Mouse (Mus musculus): ENCODE results near the gene Myo18a. TPM values are rescaled to one million over a fixed set of nuclear protein-coding genes. Genes with fewer than 3 reads are reported as not detected.

The Myo18a gene
- polyA plus RNA-seq, 1 experiment from 2014 or later = 96.7 TPM

GRCm38 (mm10) chr11:77913505-77913904 lies 150.5 kb downstream of the Myo18a start:
- peaks cover 2% of the 10 kb centered on the region; the same call in 1 of the 2 replicates for H3K4me1 ChIP-seq (ENCODE audit: control insufficient read depth, insufficient read depth, low read length)
- no peak overlapping the region for H3K27ac ChIP-seq (ENCODE audit: low read depth, low read length)
- no peak for ATAC-seq (replicated peaks; ENCODE audit: insufficient number of reproducible peaks, low FRiP score, low TSS enrichment)
- 55% methylated on average over 6 of the region's 6 CpGs for WGBS (ENCODE audit: insufficient replicate concordance)
- no peak overlapping the region for H3K4me3 ChIP-seq (ENCODE audit: low read depth, low read length)
- H3K9ac ChIP-seq (ENCODE audit: low read depth, low read length) = no peak overlapping the region
- peaks cover 46% of the 10 kb centered on the region for H3K27me3 ChIP-seq (ENCODE audit: control insufficient read depth, insufficient read depth, low read length)
- no peaks in the 10 kb centered on the region for H3K36me3 ChIP-seq (ENCODE audit: control insufficient read depth, insufficient read depth, low read length)
- H3K4me2 ChIP-seq = no peak overlapping the region
- H3K9me3 ChIP-seq (replicated peaks; ENCODE audit: control insufficient read depth, low read length) = no peaks in the 10 kb centered on the region

- no peak for ATAC-seq (replicated peaks; ENCODE audit: insufficient number of reproducible peaks, low FRiP score, low TSS enrichment)
- Histone ChIP-seq H3K27ac (ENCODE audit: low read depth, low read length) (no peak overlapping the region), H3K4me2 (peak overlapping the region; percentile 49), H3K36me3 (ENCODE audit: control insufficient read depth, insufficient read depth, low read length) (no peaks in the 10 kb centered on the region), H3K9me3 (replicated peaks; ENCODE audit: control insufficient read depth, low read length) (no peaks in the 10 kb centered on the region), H3K4me3 (ENCODE audit: low read depth, low read length) (peak overlapping the region; percentile 19), H3K27me3 (ENCODE audit: control insufficient read depth, insufficient read depth, low read length) (peaks cover 46% of the 10 kb centered on the region), H3K4me1 (ENCODE audit: control insufficient read depth, insufficient read depth, low read length) (peaks cover 2% of the 10 kb centered on the region; the same call in 1 of the 2 replicates), H3K9ac (ENCODE audit: low read depth, low read length) (no peak overlapping the region)
- WGBS (ENCODE audit: insufficient replicate concordance) = 2% methylated on average over 31 of the region's 32 CpGs
These were observed 151.7 kb downstream of the Myo18a start for GRCm38 (mm10) chr11:77914598-77915260.

Other genes with a start within 250 kb of the Myo18a start
- gene Abhd15, start 248.1 kb upstream of the Myo18a start, polyA plus RNA-seq (2014; fragmentation: Nextera tagmentation; extraction: Ambion mirVana) = 0.82 and 1.5 TPM in 2 replicates
- 23.0 and 24.8 TPM in 2 replicates for gene Trp53i13, start 247.3 kb upstream of the Myo18a start, polyA plus RNA-seq (2014; fragmentation: Nextera tagmentation; extraction: Ambion mirVana)
- 0.13 TPM in 1 of 2 replicates, not detected in the other for gene Gm10392, start 244.0 kb upstream of the Myo18a start, polyA plus RNA-seq (2014; fragmentation: Nextera tagmentation; extraction: Ambion mirVana)
- gene Taok1, start 155.4 kb upstream of the Myo18a start, polyA plus RNA-seq (2014; fragmentation: Nextera tagmentation; extraction: Ambion mirVana) = 14.2 and 17.8 TPM in 2 replicates
- gene Nufip2, start 77.1 kb upstream of the Myo18a start, polyA plus RNA-seq (2014; fragmentation: Nextera tagmentation; extraction: Ambion mirVana) = 3.8 and 11.3 TPM in 2 replicates
- not detected in 2 replicates for gene Cryba1, start 38.0 kb upstream of the Myo18a start, polyA plus RNA-seq (2014; fragmentation: Nextera tagmentation; extraction: Ambion mirVana)
- 0.55 and 0.87 TPM in 2 replicates for gene Gm10277, start 24.5 kb downstream of the Myo18a start, polyA plus RNA-seq (2014; fragmentation: Nextera tagmentation; extraction: Ambion mirVana)
- gene Pipox, start 130.8 kb downstream of the Myo18a start, polyA plus RNA-seq (2014; fragmentation: Nextera tagmentation; extraction: Ambion mirVana) = 1.8 and 2.4 TPM in 2 replicates
- 0.09 TPM in 1 of 2 replicates, not detected in the other for gene Sez6, start 167.6 kb downstream of the Myo18a start, polyA plus RNA-seq (2014; fragmentation: Nextera tagmentation; extraction: Ambion mirVana)
- 9.1 and 14.2 TPM in 2 replicates for gene Phf12, start 219.5 kb downstream of the Myo18a start, polyA plus RNA-seq (2014; fragmentation: Nextera tagmentation; extraction: Ambion mirVana)

All from heart, embryonic 11.5 days (tissue).